Mouse (Mus musculus): Measurements from ENCODE around the gene Tbc1d30. TPM values are rescaled to one million over a fixed set of nuclear protein-coding genes. Genes with fewer than 3 reads are reported as not detected.

Tbc1d30 gene
- 13.0 TPM for polyA plus RNA-seq (2014; fragmentation: Illumina TruSeq; extraction: RNeasy Lipid Tissue Mini Kit (QIAGEN cat#74804); ENCODE audit: low read depth, low replicate concordance)

GRCm38 (mm10) chr10:121351066-121351581, at the start of gene Tbc1d30:
Gene Tbc1d30, minus strand, starts transcription at chr10:121351278.

DNA sequence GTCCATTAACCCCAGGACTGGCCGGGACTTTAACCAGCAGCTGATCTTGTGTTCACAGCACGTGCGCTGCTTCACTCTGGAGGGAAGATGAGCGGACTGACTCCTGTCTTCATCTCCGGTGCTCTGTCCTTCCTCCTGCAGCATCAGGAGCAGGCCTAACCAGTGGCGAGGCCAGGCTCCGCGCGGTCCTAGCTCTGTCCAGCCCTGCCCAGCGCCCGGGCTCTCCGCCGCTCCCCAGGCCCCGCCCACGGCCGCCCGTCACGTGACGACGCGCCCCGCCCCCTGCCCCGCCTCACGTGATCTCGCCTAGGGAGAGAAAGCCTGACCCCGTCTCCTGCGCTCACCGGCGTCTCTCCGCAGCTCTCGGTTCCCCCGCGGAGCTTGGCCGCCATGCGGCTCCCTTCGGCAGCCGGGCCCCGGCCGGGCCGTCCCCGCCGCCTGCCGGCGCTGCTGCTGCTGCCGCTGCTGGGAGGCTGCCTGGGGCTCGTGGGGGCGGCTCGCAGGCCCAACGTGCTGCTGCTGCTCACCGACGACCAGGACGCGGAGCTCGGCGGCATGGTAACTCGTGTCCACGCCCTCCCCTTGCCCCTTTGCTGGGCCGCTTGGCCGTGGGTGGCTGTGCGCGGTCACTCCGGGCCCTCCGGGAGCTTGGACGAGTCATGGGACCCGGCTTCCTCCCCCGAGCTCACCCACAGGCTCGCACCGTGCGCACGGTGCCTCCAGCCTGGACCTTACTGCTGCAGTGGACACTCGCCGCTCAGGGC, 13.9 kb upstream of the Tbc1d30 start, which contains the start of gene Gns:
Gene Gns, plus strand, starts transcription at position 290 of the 764 bp plus-strand sequence.

Other genes with a start within 250 kb of the Tbc1d30 start
- 41.7 TPM for gene Gns, start 13.8 kb upstream of the Tbc1d30 start, polyA plus RNA-seq (2014; fragmentation: Illumina TruSeq; extraction: RNeasy Lipid Tissue Mini Kit (QIAGEN cat#74804); ENCODE audit: low read depth, low replicate concordance)
- gene Rassf3, start 125.1 kb upstream of the Tbc1d30 start, polyA plus RNA-seq (2014; fragmentation: Illumina TruSeq; extraction: RNeasy Lipid Tissue Mini Kit (QIAGEN cat#74804); ENCODE audit: low read depth, low replicate concordance), result 65.4 TPM
- gene Tbk1, start 235.5 kb upstream of the Tbc1d30 start, polyA plus RNA-seq (2014; fragmentation: Illumina TruSeq; extraction: RNeasy Lipid Tissue Mini Kit (QIAGEN cat#74804); ENCODE audit: low read depth, low replicate concordance), result 122 TPM